Mouse (Mus musculus): ENCODE data around the gene Esyt1. TPM values are rescaled to one million over a fixed set of nuclear protein-coding genes. Genes with fewer than 3 reads are reported as not detected.
A peak's percentile ranks its signal among the peaks of the same experiment; 100 is the strongest.

The Esyt1 gene
- total RNA-seq, 2 experiments from 2014 or later = 12.3 to 15.3 TPM

- DNase-seq (ENCODE audit: low spot score) = no peak
Observed at GRCm38 (mm10) chr10:128543100-128543499, 17.4 kb upstream of the Esyt1 start.

DNA sequence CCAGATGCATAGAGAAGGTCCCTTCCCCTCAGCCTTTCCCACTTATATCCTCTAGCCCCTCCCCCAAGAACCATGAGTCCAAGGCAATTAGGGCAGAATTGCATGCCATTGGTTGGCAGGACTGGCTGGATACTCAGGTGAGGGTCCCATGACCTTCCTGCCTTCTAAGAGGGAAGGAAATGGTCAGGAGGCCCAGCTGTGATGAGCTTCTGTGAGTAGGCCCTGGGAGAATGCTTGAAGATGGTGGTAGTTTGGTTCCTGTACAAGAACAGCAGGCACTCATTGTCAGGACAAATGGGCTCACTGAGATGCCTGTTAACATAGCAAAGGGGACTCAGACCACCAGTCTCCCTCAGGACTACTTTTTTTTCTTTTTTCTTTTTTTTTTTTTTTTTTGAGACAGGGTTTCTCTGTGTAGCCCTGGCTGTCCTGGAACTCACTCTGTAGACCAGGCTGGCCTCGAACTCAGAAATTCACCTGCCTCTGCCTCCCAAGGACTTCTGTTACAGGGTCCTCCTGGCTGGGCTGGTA lies 12.7 kb upstream of the Esyt1 start:
- DNase-seq (ENCODE audit: low spot score) = no peak

DNA sequence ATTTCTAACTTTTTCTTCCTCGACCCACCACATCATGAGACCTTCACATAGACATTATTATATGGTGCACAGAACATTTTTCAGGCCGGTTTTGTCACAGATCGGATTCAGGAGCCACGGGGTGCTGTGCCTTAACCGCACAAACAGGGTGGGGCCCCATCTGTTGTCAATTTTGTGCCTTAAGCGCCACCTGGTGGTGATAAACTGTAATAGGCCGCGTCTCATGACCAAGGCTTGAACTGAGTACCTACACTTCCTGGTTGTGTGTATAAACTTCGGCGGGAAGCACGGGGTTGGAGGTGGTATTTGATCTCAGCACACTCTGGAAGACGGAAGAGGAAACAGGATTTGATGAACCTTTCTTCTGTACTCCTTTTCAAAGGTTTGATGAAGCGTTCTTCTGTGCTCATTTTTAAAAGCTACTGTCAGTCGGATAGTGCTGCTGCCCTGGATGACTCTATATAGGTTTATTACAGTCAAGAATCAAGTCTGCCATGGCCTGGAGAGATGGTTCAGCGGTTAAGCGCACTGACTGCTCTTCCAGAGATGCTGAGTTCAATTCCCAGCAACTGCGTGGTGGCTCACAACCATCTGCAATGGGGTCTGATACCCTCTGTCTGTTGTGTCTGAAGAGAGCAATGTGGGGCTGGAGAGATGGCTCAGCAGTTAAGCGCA lies 10.7 kb upstream of the Esyt1 start:
- DNase-seq (ENCODE audit: low spot score) = peak; percentile 93

DNA sequence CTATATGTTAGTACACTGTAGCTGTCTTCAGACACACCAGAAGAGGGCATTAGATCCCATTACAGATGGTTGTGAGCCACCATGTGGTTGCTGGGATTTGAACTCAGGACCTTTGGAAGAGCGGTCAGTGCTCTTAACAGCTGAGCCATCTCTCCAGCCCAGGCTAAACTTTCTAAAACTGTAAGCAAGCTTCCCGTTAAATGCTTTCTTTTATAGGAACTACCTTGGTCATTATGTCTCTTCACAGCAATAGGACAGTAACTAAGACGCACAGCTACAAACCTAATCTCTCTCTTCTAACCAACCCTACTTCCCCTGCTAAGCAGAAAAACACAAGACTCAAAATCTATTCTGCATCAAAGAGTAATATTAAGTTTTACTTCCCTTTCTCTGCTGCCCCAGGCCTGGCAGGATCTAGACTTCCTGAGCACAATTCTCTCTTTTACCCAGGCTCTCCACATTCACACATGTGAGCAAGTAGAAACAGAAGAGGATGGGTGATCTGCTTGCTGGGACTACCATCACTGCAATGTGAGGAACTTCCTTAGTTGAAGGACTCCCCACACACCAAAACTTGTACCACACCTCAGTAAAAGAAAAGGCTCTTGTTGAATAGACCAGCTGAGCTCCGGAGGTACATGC lies 10.1 kb upstream of the Esyt1 start:
- DNase-seq (ENCODE audit: low spot score) = no peak

GRCm38 (mm10) chr10:128535206-128535605 lies 9.5 kb upstream of the Esyt1 start:
- no peak for DNase-seq (ENCODE audit: low spot score)

GRCm38 (mm10) chr10:128526366-128527356 lies 990 bp upstream of the Esyt1 start:
- DNase-seq (ENCODE audit: low spot score) = no peak

- peak; percentile 51 for DNase-seq (ENCODE audit: low spot score)
Observed at GRCm38 (mm10) chr10:128524732-128525662, 674 bp downstream of the Esyt1 start.

DNA sequence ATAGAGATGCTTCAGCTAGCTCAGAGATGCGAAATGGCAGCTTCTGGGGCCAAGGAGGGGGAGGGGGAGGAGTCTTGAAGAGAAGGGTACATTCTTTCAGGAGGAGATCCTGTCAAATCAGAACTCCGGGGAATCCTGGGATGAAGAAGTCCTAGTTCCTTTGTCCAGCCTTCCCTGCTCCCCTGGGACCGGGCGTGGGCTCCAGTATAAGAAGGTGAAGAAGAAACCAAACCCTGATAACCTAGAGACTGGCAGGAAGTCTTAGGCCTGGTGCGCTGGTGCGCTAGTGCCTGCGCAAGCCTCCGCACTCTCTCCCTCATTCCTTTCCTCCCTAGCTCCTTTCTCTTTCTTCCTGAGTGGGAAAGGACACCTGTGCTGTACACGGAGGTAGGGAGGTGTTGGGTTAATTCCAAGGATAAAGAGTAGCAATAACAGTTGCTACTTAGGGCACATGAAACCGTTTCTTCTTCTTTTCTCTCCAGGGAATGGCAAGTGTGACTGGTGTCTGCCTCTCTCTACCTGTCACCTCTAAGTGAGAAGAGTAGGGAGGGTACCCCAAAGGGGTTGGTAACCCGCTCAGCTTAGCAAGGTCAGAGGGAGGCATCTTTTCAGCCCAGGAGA lies 1.4 kb downstream of the Esyt1 start:
- DNase-seq (ENCODE audit: low spot score) = no peak

- no peak for DNase-seq (ENCODE audit: low spot score)
Observed at GRCm38 (mm10) chr10:128522351-128522750, 3.3 kb downstream of the Esyt1 start.

DNA sequence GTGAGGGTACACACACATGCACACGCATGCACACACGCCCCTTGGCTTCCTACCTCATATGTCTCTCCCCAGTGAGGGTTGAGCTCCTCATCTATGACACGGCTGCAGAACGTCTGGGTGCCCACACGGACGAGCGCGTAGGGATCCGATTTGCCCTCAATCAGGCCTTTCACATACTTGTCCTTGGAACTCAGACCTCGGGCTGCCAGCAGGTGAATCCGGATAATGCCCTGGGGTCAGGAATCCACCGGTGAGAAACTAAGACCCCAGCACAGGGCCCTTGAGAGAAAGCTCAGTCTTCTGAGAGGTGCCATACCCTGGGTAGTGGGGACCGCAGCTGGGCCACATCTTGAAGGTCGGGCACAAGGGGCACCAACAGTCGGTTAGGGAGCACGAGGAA lies 5.1 kb downstream of the Esyt1 start:
- DNase-seq (ENCODE audit: low spot score) = no peak

DNA sequence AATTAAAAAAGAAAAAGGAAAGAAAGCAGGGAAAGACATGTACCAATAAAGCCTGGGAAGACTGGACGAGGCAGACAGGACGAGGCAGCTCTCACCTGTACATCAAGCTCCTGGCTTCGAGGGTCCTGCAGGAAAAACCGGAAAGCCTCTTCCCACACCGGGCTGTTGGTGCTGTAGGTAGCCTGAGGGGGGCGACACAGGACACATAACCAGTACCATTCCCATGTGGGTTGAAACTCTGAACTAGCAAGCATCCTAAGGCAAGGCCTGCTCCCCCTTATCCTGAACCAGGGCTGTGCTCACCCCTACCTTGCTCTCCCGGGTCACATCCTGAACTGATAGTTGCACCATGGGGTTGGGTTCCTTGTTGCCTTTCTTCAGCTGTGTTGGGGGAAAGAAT lies 6.8 kb downstream of the Esyt1 start:
- peak; percentile 59 for DNase-seq (ENCODE audit: low spot score)

GRCm38 (mm10) chr10:128516677-128517076 lies 9.0 kb downstream of the Esyt1 start:
- DNase-seq (ENCODE audit: low spot score) = no peak

- DNase-seq (ENCODE audit: low spot score) = no peak
Observed at GRCm38 (mm10) chr10:128516029-128516428, 9.6 kb downstream of the Esyt1 start.

DNA sequence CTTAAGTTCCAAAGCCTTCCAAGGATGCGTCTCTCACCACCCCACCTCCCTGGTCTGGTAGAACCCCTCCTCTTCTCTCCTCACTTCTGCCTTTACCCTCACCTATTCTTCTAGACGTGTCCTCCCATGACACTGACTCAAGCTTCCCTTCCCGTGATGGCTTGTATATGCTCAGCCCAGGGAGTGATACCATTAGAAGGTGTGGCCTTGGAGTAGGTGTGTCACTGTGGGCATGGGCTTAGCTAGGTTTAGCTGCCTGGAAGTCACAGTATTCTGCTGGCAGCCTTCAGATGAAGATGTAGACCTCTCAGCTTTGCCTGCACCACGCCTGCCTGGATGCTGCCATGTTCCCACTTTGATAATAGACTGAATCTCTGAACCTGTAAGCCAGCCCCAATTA lies 10.6 kb downstream of the Esyt1 start:
- DNase-seq (ENCODE audit: low spot score) = no peak

DNA sequence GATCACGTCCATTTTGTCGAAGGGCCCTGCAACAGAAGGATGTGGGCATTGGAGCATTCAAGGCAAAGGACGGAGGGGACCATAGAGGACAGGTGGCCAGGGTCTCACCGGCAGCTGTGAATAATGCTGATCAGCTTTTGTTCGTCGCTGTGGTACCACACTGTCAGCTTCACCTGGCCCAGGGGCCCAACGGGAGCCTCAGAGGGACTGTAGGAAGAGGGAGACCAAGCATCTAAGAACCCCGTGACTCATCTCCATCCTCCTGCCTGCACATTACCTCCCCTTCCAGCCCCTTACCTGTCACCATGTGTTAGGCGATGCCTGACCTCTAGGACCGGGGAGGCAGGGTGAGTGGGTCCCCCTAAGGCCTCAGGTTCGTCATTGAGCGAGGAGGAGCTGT lies 13.9 kb downstream of the Esyt1 start:
- DNase-seq (ENCODE audit: low spot score) = no peak

- no peak for DNase-seq (ENCODE audit: low spot score)
Observed at GRCm38 (mm10) chr10:128511189-128511588, 14.5 kb downstream of the Esyt1 start.

DNA sequence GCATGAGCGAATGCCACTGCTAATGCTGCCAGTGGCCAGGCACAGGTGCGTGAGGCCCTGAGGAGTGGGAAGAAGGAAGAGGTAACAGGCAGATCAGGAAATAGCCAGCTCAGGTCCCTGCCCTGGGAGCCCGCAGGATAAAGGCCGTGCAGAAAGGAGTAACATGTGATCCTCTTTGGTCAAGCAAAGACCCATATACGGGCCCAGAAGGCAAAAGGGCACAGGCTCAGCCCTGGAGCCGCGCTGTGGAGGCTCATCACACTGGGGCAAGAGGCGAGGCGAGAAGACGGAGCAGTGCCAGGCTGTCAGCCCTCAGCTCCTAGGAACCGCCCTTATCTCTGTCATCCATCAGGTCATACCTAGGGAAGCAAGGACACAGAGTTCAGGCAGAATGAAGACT lies 15.4 kb downstream of the Esyt1 start:
- no peak for DNase-seq (ENCODE audit: low spot score)

DNA sequence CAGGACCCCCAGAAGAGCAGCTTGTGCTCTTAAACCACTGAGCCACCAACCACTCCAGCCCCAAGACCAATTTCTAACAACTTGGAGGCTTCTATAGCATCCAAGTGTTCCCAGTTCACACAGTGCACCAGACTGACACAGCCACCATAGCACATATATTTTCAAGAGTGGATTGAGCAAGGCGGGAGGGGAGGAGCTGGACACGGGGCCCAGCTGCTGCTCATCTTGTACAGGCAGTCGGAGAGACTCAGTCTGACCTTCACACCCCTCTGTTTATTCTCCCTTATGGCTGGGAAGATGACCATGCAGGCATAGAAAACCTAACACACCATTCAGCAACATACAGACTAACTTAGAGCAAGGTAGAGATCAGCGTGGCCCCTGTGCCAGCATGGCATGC lies 15.8 kb downstream of the Esyt1 start:
- DNase-seq (ENCODE audit: low spot score) = no peak

DNA sequence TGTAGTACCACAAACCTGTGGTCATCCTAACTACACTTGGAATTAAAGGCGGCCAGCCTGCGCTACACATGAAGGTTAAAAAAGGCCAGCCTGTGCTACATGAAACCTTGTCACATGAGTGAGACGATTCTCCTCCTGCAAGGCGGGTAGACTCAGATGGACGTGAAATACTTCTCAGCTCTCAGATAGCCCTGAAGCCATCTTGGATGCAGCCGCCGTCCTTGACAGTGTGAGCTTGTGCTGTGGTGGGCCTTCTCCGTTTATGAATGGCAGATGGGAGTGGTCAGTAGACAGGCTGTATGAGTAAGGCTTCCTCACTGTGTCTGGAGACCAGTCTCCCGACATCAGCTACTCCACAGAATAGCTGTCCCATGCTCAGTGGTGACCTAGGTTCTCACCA lies 16.5 kb downstream of the Esyt1 start:
- no peak for DNase-seq (ENCODE audit: low spot score)

DNA sequence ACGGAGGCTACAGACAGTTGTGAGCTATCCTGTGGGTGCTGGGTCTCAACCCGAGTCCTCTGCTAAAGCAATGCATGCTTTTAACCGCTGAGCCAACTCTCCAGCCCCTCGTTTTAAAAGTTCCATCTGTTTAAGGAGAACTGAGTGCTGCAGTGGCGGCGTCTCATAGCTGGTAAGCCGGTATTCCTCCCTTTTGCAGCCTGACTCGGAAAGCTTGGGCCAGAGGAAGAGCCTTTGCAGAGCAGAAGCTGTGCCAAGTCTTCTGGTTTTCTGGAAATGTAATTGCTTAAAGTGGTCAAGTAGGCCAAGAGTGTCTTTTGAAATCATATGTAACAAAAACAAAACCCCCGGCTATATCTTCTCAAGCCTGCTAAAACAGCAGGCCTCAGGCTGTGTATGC lies 17.4 kb downstream of the Esyt1 start:
- DNase-seq (ENCODE audit: low spot score) = no peak
